Mouse (Mus musculus): ENCODE data around the gene Gcnt3. TPM values are rescaled to one million over a fixed set of nuclear protein-coding genes. Genes with fewer than 3 reads are reported as not detected.

Gene Gcnt3
- total RNA-seq, 2 experiments from 2014 or later = not detected

DNA sequence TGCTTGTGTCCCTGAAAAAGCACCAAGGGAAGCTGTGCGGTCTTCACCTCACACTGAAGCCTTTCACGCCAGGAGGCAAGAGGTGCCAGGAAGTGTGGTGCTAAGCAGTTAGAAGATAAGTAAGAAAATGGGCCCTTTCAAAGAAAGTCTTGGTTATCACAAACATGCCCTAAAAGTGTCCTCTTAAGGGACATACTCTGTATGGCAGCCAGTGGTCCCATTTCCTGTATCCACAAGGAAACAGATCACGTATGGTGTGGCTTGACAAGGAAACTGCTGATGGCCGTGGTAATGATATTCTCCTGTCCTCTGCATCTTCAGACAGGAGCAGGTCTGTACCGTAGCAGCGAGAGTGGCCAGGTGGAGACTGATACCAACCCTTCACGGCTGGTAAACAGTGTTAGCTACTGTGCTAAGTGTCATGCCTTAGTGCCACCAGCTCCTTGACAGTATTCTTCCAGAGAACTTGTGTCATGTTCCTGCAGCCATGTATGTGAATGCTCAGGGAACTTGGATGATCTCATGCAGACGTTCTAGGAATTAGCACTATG lies 28.1 kb downstream of the Gcnt3 start:
- DNase-seq (ENCODE audit: extremely low spot score in 1 of 2, low spot score in 1 of 2) = no peak

GRCm38 (mm10) chr9:70007506-70008248 lies 30.2 kb downstream of the Gcnt3 start:
- no peak for DNase-seq (ENCODE audit: extremely low spot score in 1 of 2, low spot score in 1 of 2)

- DNase-seq (ENCODE audit: extremely low spot score in 1 of 2, low spot score in 1 of 2) = no peak
Measured at GRCm38 (mm10) chr9:70006984-70007383, 30.9 kb downstream of the Gcnt3 start.

GRCm38 (mm10) chr9:70003516-70003915 lies 34.4 kb downstream of the Gcnt3 start:
- no peak for DNase-seq (ENCODE audit: extremely low spot score in 1 of 2, low spot score in 1 of 2)

- no peak for DNase-seq (ENCODE audit: extremely low spot score in 1 of 2, low spot score in 1 of 2)
Measured at GRCm38 (mm10) chr9:69999318-69999717, 38.6 kb downstream of the Gcnt3 start.

- no peak for DNase-seq (ENCODE audit: extremely low spot score in 1 of 2, low spot score in 1 of 2)
Measured at GRCm38 (mm10) chr9:69994547-69994946, 43.3 kb downstream of the Gcnt3 start.

DNA sequence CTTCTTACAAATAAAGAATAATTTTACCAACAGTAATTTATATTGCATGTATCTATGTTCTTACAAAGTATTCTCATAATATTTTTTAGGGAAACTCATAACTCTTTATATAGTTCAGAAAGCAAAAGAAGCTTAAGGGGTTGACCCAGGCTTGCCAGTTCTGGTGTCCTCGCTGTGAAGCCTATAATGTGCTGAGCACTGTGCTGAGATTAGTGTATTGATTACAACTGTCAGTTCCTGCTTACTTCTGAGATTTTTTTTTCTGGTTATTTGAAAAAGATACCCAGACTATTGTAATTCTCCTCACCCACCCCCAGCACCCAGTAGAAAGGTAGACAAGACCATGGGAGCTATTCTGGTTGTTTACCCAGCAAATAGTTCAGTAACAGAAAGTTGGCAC lies 44.4 kb downstream of the Gcnt3 start:
- no peak for DNase-seq (ENCODE audit: extremely low spot score in 1 of 2, low spot score in 1 of 2)

GRCm38 (mm10) chr9:69992841-69993277 lies 45.0 kb downstream of the Gcnt3 start:
- DNase-seq (ENCODE audit: extremely low spot score in 1 of 2, low spot score in 1 of 2) = no peak

GRCm38 (mm10) chr9:69990346-69990745 lies 47.5 kb downstream of the Gcnt3 start:
- DNase-seq (ENCODE audit: extremely low spot score in 1 of 2, low spot score in 1 of 2) = no peak

DNA sequence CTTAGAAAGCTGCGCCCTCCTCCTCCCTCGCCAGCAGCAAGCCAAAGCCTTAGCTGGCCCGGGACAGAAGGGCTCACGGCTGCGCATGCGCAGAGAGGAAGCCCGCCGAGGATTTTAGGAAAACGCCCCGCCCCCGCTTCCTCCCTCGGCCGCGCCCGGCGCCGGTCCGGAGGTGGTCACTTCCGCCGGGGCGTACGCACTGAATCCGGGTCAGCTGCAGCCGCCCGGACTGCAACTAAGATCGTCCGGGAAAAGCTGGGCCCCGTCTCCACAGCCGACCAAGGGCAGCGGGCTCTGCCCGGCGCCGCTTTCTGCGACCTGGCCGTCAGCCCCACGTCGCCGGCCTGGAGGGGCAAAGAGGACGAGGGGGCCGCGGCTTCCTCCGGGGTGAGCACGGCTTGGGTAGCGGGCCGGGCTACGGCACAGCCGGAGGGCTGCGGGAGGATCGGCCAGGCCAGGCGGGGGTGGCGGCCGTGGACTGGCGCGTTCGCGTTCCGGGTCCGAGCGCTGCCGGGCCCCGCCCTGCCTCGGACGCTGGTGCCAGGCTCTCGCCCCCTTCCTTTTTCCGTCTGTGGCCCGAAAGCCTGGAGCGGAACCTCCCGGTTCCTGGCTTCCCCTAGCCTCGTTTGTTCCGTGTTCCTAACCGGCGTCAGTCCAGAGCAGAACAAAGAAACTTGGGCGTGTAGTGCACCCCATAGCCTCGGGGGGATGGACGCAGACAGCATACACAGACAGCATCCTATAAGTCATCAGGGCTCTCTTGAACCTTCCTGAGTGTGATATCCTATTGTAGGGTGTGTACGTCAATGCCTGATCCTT lies 48.4 kb downstream of the Gcnt3 start, which contains the start of gene Bnip2:
TSS of gene Bnip2 (plus strand) at position 164 of the 819 bp plus-strand sequence.
- peak; percentile 88 to 93 for DNase-seq (ENCODE audit: extremely low spot score in 1 of 2, low spot score in 1 of 2)

DNA sequence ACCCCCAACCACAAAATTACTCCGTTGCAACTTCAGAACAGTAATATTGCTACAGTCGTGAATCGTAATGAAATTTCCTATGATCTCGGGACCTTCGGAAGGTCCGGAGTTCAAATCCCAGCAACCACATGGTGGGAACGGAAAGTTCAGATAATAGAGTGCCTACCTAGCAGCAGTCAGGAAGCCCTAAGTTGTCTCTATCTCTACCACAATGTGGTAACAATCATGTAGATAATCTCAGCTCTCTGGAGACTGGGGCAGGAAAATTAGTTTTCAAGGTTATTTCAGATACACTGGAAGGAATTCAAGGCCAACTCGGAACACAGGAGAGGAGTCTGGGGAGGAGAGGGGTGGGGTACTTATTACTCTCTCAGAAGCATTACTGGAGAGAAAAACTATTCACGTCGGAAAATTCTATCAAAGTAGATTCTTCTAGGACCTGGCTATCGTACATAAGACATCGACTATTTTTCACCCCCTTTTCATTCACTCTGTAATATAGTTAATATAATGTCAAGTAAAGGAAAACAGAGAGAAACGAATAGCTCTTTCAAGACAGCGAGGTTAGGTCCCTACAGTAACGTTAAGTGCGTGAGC lies 49.1 kb downstream of the Gcnt3 start:
- no peak for DNase-seq (ENCODE audit: extremely low spot score in 1 of 2, low spot score in 1 of 2)

DNA sequence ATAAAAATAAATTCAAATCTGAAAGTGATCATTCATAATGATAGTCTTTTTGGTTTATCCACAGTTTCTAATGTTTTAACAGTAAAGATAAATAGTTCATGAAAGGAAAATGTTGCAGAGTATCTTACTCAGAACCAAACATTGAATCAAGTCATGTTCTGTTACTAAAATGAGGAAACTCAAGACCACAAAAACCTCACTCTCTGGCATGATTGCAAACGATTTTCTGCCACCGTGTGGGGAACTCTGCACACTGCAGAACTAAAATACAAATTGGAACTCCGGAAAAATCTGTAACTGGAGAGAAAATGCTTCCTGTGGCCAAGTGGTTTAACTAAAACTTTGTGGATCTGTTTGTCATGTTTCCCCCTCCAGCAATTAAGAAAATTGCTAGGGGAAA lies 50.3 kb downstream of the Gcnt3 start:
- peak in 1 of 2 experiments; percentile 69 for DNase-seq (ENCODE audit: extremely low spot score in 1 of 2, low spot score in 1 of 2)

- no peak for DNase-seq (ENCODE audit: extremely low spot score in 1 of 2, low spot score in 1 of 2)
Measured at GRCm38 (mm10) chr9:69986571-69986970, 51.3 kb downstream of the Gcnt3 start.

- no peak for DNase-seq (ENCODE audit: extremely low spot score in 1 of 2, low spot score in 1 of 2)
Measured at GRCm38 (mm10) chr9:69986063-69986462, 51.8 kb downstream of the Gcnt3 start.

DNA sequence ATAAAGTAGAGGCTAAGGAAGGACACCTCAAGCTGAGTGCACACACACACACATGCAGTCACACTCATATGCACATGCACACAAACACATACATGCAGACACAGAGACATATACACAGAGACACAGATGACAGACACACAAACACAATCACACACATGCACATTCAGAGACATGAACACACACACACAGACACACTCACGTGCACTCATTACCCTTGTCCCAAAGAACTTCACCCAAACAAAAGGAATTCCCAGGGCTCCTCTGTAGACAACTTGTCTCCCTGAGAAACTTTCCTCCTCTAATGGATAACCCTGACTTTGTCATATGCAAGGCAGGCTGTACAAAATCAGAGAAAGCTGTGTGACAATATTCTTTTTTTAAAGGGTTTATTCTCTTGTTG lies 52.4 kb downstream of the Gcnt3 start:
- no peak for DNase-seq (ENCODE audit: extremely low spot score in 1 of 2, low spot score in 1 of 2)

Other genes starting within 250 kb of the Gcnt3 start
- gene Bnip2, start 48.6 kb downstream of the Gcnt3 start, total RNA-seq (2021) = 10 to 100 TPM; 36.5 to 37.0 TPM
- 10 to 100 TPM; 48.4 to 69.2 TPM for gene Gtf2a2, start 25.5 kb downstream of the Gcnt3 start, total RNA-seq (2021)
- 100 to 1,000 TPM in 1 of 2 experiments, 10 to 100 TPM in 1; 99.7 to 101 TPM for gene Fam81a, start 104.5 kb upstream of the Gcnt3 start, total RNA-seq (2021)
- gene Myo1e, start 169.3 kb upstream of the Gcnt3 start, total RNA-seq (2021) = 1 to 10 TPM; 8.9 TPM